Mouse (Mus musculus): ENCODE measurements around the gene Prkcq. TPM values are rescaled to one million over a fixed set of nuclear protein-coding genes. Genes with fewer than 3 reads are reported as not detected.

The Prkcq gene
- polyA plus RNA-seq, 1 experiment = not detected

DNA sequence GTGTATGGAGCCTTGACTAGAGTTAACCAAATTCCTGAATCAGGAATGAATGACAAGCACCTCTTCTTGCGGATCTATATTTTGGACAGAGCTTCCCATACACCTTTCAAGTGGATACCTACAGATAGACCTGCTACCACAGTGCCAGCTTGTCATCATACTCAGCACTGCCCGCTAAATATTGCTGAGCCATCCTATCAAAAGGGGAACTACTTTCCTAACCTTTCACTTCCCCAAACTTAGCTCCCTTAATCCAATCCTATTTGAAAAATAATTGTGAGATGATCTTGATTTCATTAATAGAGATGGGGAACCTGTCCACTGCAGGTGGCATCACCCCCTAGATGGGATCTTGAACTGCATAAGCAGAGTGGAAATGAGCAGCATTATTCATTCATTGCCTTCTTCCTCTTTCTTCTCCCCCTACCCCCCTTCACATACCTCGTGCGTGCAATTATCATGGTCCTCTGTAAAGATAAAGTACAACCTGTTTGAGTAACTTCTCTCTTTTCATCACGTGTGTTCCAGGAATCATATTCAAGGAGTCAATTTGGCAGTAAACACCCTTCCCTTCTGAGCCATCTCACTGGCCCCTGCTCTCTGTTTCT lies 25.1 kb downstream of the Prkcq start:
- Histone ChIP-seq H3K4me3 (ENCODE audit: insufficient read depth, low read length) (no peak overlapping the region), H3K27ac (ENCODE audit: insufficient read depth, low read depth, low read length) (no peak overlapping the region), H3K4me1 (ENCODE audit: control insufficient read depth, insufficient read depth, low read length) (peaks cover 10% of the 10 kb centered on the region)
- no peak for TF ChIP-seq POLR2A (IDR thresholded peaks at IDR 0.05; ENCODE audit: borderline replicate concordance, low read depth, low read length)
- no peak for TF ChIP-seq CTCF (IDR thresholded peaks at IDR 0.05; ENCODE audit: low read depth, low read length)

DNA sequence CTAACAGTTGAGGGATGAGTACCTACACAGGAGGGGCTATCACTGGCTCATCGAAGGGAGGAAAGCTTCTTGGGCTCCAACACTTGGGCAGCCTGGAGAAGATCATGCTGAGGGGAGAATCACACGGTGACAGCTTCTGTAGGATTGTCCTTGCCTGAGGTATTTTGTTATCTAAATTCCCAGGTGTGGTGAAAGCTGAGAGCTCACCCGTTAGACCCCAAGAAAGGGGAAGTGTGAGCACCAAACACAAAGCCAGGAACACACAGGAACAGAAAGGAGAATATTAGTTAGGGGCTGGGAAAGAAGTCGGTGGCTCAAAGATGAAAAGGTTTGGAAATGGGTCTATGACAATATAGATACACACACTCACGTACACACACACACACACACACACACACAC lies 27.7 kb downstream of the Prkcq start:
- TF ChIP-seq CTCF (IDR thresholded peaks at IDR 0.05; ENCODE audit: low read depth, low read length) (no peak), POLR2A (IDR thresholded peaks at IDR 0.05; ENCODE audit: borderline replicate concordance, low read depth, low read length) (no peak)
- Histone ChIP-seq H3K4me1 (ENCODE audit: control insufficient read depth, insufficient read depth, low read length) (peaks cover 4% of the 10 kb centered on the region; the same call in 1 of the 2 replicates), H3K4me3 (ENCODE audit: insufficient read depth, low read length) (no peak overlapping the region), H3K27ac (ENCODE audit: insufficient read depth, low read depth, low read length) (no peak overlapping the region)

DNA sequence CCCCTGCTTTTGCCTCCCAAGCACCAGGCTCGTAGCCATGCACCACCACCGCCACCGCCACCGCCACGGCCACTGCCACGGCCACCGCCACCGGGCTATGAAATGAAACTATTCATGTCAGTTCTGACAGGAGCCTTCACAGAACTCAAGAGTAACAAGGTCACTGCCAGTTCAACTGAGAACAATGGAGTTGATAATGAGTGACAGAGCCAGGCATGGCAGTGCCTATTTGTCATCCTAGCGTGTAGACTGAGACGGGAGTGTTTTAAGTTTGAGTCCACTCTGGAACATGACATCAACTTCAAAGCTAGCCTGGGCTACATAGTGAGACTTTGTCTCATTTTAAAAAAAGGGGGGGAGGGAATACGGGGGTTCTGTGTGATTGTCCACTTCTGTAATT lies 30.9 kb downstream of the Prkcq start:
- H3K27ac ChIP-seq (ENCODE audit: insufficient read depth, low read depth, low read length) = no peak overlapping the region
- 0 out of 2 replicates have a peak, but pooled peaks cover 2% of the 10 kb centered on the region for H3K4me1 ChIP-seq (ENCODE audit: control insufficient read depth, insufficient read depth, low read length)
- TF ChIP-seq CTCF (IDR thresholded peaks at IDR 0.05; ENCODE audit: low read depth, low read length) = no peak
- H3K4me3 ChIP-seq (ENCODE audit: insufficient read depth, low read length) = no peak overlapping the region

DNA sequence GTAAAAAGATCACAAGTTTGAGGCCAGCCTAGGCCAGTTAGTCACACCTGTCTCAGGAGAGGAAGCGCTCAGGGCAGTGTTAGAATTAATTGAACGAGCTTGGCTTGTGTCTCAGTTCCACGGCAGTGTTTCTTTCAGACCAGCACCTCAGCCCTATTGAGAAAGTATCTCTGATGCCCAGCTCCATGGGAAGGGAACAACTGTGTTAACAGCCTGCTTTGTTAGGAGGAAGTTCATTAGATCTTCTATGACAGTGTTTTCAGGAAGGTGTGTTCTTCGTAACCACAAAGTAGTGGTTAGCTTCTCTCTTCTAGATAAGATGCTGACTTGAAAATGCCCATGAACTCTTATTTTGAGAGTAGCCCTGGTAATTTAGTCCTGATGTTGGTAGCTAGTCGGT lies 31.4 kb downstream of the Prkcq start:
- H3K4me3 ChIP-seq (ENCODE audit: insufficient read depth, low read length) = no peak overlapping the region
- TF ChIP-seq POLR2A (IDR thresholded peaks at IDR 0.05; ENCODE audit: borderline replicate concordance, low read depth, low read length) (no peak), CTCF (IDR thresholded peaks at IDR 0.05; ENCODE audit: low read depth, low read length) (no peak)
- 0 out of 2 replicates have a peak, but pooled peaks cover 2% of the 10 kb centered on the region for H3K4me1 ChIP-seq (ENCODE audit: control insufficient read depth, insufficient read depth, low read length)
- H3K27ac ChIP-seq (ENCODE audit: insufficient read depth, low read depth, low read length) = no peak overlapping the region

DNA sequence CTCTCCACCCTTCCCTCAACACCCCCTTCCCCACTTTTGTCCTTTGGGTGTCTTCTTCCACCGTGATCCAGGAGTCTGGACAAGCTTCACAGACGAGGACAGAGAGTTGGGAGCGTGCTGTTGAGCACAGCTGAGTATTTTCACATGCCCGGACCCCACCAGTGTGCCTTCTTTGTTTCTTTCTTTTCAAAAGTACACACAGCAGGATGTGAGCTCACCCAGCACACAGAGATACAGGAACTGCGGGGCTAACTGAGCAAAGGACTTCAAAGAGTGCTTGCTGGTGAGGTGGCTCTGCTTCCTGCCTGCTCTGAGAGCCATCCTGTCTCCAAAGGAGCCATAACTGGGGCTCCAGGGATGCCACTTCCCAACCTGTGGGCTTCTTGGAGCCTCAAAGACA lies 32.3 kb downstream of the Prkcq start:
- Histone ChIP-seq H3K4me3 (ENCODE audit: insufficient read depth, low read length) (no peak overlapping the region), H3K4me1 (ENCODE audit: control insufficient read depth, insufficient read depth, low read length) (0 out of 2 replicates have a peak, but pooled peaks cover 2% of the 10 kb centered on the region), H3K27ac (ENCODE audit: insufficient read depth, low read depth, low read length) (no peak overlapping the region)
- no peak for TF ChIP-seq CTCF (IDR thresholded peaks at IDR 0.05; ENCODE audit: low read depth, low read length)
- TF ChIP-seq POLR2A (IDR thresholded peaks at IDR 0.05; ENCODE audit: borderline replicate concordance, low read depth, low read length) = no peak

DNA sequence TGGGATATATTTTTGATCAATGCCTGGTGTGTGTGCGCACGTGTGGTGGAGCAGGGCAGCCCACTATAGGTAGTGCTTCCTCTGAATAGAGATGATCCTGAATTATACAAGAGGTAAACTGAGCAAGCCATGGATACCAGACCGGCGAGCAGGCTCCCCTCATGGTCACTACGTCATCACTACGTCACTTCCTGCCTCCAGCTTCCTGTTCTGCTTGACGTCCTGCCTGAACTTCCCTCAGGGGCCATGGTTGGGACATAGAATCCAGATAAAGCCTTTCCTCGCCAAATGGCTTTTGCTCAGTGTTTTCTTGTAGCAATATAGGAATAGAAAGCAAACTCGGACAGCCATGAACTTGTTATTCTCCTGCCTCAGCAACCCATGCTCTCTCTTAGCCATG lies 33.1 kb downstream of the Prkcq start:
- no peak overlapping the region for H3K27ac ChIP-seq (ENCODE audit: insufficient read depth, low read depth, low read length)
- 0 out of 2 replicates have a peak, but pooled peaks cover 2% of the 10 kb centered on the region for H3K4me1 ChIP-seq (ENCODE audit: control insufficient read depth, insufficient read depth, low read length)

DNA sequence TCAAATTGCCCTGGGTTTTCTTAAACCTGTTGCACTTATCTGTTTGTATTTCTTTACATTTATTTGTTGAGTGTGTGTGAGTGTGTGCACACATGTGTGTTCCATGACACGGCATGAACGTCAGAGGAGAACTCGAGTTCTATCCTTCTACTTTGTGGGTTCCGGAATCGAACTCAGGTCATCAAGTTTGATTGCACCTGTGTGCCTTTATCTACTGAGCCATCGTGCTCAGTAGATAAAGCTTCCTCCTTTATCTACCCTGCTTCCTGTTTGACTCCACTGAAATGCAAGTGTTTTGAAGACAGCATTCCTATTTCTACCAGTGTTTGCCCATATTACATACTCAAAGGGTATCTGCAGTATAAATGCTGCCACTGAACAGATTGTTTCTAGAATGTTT lies 33.8 kb downstream of the Prkcq start:
- Histone ChIP-seq H3K4me1 (ENCODE audit: control insufficient read depth, insufficient read depth, low read length) (0 out of 2 replicates have a peak, but pooled peaks cover 2% of the 10 kb centered on the region), H3K27ac (ENCODE audit: insufficient read depth, low read depth, low read length) (no peak overlapping the region), H3K4me3 (ENCODE audit: insufficient read depth, low read length) (no peak overlapping the region)
- TF ChIP-seq CTCF (IDR thresholded peaks at IDR 0.05; ENCODE audit: low read depth, low read length) = no peak
- TF ChIP-seq POLR2A (IDR thresholded peaks at IDR 0.05; ENCODE audit: borderline replicate concordance, low read depth, low read length) = no peak

More for the DNA sequence above, 33.1 kb downstream of the Prkcq start:
- H3K4me3 ChIP-seq (ENCODE audit: insufficient read depth, low read length) = no peak overlapping the region
- no peak for TF ChIP-seq POLR2A (IDR thresholded peaks at IDR 0.05; ENCODE audit: borderline replicate concordance, low read depth, low read length)
- no peak for TF ChIP-seq CTCF (IDR thresholded peaks at IDR 0.05; ENCODE audit: low read depth, low read length)

DNA sequence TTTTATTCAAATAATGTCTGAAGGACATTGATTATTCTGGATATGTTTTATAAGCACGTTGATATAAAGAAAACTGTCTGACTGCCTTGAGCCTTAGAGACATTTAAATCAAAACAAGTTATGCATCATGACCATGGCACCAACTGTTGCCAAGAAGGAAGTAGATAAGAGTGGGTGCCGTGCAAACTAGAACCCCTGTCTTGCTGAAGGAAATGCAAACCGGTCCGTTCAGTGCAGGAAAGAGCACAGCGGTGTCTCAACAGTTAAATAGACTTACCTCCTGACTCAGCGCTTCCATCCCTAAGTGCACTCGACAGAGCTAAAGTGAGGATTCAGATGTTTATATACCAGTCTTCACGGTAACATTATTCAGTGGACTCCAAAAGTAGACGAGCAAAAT lies 36.4 kb downstream of the Prkcq start:
- no peak overlapping the region for H3K4me3 ChIP-seq (ENCODE audit: insufficient read depth, low read length)
- H3K4me1 ChIP-seq (ENCODE audit: control insufficient read depth, insufficient read depth, low read length) = peaks cover 6% of the 10 kb centered on the region; the same call in 1 of the 2 replicates
- no peak overlapping the region for H3K27ac ChIP-seq (ENCODE audit: insufficient read depth, low read depth, low read length)
- TF ChIP-seq POLR2A (IDR thresholded peaks at IDR 0.05; ENCODE audit: borderline replicate concordance, low read depth, low read length) (no peak), CTCF (IDR thresholded peaks at IDR 0.05; ENCODE audit: low read depth, low read length) (no peak)

DNA sequence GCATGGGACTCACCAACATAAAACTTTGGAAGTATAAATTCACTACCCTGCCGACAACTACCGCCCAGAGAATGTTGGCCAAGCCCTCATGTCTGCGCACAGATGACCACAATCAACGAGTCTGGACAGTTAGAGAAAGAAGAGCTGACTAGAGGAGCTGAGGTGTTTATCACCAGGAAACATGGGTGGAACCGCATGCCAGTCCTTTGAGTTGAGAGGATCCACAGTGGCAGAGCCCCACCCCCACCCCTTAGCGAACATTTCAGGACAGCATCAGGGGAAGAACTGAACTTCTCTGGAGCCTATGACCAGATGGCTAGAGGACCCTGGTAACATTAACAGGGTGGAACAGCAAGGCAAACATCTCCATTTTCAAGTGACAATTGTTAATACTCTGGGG lies 37.4 kb downstream of the Prkcq start:
- Histone ChIP-seq H3K4me1 (ENCODE audit: control insufficient read depth, insufficient read depth, low read length) (peaks cover 6% of the 10 kb centered on the region; the same call in 1 of the 2 replicates), H3K4me3 (ENCODE audit: insufficient read depth, low read length) (no peak overlapping the region), H3K27ac (ENCODE audit: insufficient read depth, low read depth, low read length) (no peak overlapping the region)
- no peak for TF ChIP-seq CTCF (IDR thresholded peaks at IDR 0.05; ENCODE audit: low read depth, low read length)
- no peak for TF ChIP-seq POLR2A (IDR thresholded peaks at IDR 0.05; ENCODE audit: borderline replicate concordance, low read depth, low read length)

DNA sequence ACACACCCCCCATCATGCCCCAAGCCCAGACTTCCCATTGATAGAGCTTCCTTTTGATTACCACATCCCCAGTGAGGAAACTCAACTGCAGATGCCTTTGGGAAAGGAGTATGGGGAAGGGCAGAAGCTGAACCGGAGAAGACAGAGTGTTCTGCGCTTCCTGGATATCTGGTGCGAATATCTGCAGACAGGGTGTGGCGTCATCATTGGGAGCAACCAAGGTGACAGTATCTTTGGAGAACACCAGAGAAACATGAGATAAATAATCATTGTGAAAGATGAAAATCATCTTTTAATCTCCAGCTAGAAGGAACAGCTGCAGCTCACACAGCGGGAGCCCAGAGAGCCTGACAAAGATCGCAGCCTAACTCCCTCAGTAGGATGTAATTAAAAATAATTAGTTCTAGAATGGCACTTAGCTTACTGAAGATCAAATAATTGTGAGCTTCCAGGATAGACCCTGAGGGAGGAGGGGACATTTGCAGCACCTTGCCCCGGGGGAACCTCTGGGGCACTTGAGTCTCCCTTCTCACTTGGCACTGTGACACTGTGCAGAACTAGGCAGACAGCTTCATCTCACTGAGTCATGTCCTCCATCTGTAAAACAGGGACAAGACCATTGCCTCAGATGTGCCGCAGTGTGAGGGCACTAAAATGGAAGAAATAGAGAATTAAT lies 38.5 kb downstream of the Prkcq start:
- peaks cover 4% of the 10 kb centered on the region; the same call in 1 of the 2 replicates for H3K4me1 ChIP-seq (ENCODE audit: control insufficient read depth, insufficient read depth, low read length)
- no peak for TF ChIP-seq POLR2A (IDR thresholded peaks at IDR 0.05; ENCODE audit: borderline replicate concordance, low read depth, low read length)
- TF ChIP-seq CTCF (IDR thresholded peaks at IDR 0.05; ENCODE audit: low read depth, low read length) = no peak

More for the DNA sequence above, 38.5 kb downstream of the Prkcq start:
- Histone ChIP-seq H3K27ac (ENCODE audit: insufficient read depth, low read depth, low read length) (no peak overlapping the region), H3K4me3 (ENCODE audit: insufficient read depth, low read length) (no peak overlapping the region)
